Mouse (Mus musculus) fat pad, adult 2 months (tissue): Measurements from ENCODE around the gene Agap1.
A peak's percentile ranks its signal among the peaks of the same experiment; 100 is the strongest.

Source experiments
- DNase-seq: peaks from one replicate; pipeline ENCODE4 v3.0.0-alpha.2; 2011; ENCODE audit warnings: low read depth, low spot score; ENCODE audit errors: extremely low read depth

Agap1 gene

DNA sequence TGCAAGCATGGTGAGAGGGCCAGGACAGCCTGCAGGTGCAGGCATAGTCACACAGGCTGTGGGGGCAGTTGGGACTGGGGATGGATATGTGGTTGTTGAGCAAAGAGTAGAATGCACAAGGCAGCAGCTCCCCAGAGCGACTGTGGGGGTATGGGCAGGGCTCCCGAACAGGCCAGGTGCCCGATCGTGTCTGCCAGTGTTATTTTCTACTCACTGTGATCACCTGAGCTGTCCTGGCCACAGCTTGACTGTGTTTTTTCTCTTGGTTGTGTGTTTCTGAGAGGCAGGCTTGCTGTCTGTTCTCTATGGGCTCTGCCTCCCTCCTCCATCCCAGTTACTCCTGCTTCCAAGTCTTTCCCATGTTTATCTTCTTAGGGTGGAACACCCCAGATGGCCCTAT lies 154.2 kb downstream of the Agap1 start:
- DNase-seq: no peak

GRCm38 (mm10) chr1:89609964-89610363 lies 155.4 kb downstream of the Agap1 start:
- DNase-seq: no peak

DNA sequence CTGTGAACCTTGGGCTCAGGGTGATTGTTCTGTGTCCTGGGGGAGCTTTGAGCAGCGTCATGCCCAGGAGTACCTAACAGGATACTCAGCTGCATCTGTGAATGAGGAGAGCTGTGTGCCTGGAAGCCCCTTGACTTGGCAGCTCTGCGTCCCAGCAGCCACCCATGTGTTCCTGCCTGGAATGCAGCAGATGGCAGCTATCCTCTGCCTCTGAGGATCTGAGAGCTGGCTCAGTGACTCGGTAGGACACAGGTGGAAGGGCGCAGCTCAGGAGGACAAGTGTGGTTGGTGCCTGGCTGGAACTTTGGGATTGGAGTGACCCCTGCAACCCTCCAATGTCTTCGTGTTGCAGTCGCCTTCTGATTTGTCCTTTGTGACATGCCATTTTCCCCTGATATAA lies 156.9 kb downstream of the Agap1 start:
- DNase-seq: no peak

GRCm38 (mm10) chr1:89613234-89613870 lies 158.7 kb downstream of the Agap1 start:
- DNase-seq: no peak

DNA sequence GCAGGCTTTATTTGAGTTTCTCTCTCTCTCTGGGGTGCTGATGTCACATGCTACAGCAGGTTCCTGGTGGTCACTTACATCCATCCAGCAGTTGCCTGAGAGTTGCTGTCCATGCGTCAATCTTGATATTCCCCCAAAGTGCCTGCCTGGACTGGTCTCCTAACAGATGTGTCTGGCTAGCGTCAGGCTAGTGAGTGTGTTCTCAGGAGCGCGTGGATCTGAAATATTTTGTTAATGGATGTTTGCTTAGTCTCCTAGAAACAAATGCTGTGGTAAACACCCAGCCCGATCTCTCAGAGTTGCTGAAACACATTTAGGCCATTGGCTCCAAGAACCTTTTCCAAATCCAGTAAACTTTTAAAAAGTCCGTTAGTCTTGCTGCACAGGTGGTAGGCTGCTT lies 161.9 kb downstream of the Agap1 start:
- DNase-seq: no peak

GRCm38 (mm10) chr1:89617336-89617735 lies 162.7 kb downstream of the Agap1 start:
- DNase-seq: peak; percentile 28

GRCm38 (mm10) chr1:89619963-89620362 lies 165.4 kb downstream of the Agap1 start:
- DNase-seq: no peak

DNA sequence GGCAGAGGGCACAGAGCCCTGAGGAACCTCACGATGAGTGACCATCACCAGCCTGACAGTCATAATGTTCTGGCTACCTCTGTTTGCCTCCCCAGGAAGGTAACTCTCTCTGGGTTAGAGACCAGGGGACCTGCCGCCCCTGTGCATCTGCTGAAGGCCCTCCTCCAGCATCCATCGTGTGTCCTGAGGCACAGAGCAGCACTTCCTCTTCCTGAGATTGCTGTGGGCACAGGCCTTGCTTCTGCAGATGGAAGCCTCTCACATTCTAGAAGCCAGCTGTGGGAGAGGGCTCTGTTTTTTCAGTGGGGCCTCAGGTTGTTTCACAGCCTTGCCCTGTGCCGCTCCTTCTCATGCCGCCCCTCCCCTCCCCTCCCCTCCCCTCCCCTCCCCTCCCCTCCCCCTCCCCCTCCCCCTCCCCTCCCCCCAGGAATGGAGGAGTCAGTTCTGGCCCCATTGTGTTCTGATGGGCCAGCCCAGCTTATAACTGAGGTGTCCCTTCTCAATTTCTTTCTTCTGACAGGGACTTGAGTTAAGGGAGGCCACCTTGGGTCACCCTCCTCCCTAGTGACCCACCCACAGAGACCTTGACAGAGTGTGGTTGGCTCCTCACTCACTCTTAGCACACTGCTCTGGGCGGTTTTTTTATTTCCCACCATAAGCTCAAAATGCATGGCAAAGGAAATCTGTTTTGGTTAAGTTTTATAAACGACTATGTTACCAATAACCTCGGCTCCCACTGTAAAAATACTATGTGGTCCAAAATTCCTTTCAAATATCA lies 166.6 kb downstream of the Agap1 start:
- DNase-seq: no peak

GRCm38 (mm10) chr1:89621952-89622351 lies 167.3 kb downstream of the Agap1 start:
- no peak for DNase-seq

DNA sequence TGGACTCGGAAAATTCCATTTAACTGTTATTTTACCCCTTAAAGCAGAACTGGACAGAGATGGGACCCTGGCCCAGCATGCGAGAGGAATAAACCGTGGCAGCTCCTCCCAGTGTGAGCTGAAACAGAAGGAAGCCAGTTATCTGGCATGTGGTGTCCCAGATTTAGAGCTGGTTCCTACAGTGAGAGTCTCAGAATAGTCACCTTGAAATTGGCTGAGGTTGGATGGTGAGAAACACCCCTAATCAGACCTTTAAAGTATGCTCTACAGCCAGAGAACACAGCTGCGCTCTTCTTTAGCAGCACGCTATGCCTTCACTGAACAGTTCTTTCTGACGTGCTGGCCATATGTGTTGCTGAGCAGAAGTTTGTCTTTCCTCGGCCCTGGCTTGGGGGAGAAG lies 168.2 kb downstream of the Agap1 start:
- no peak for DNase-seq

DNA sequence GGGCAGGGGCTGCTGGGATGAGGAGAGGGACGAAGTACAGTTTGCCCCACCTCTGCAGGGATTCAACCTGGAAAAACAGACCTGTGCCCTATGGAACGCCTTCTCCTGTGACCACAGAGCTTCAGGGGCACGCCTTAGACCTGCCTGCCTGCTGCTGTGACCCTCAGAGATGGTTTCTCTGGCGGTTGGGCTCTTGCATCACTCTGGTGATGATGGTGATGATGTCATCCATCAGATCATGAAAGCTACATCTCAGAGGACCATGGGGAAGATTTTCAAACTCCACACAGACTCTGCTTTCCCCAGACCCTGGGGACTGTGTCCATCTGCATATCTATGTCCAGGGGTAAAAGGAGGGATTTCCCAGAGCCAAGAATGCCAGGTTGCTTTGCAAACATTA lies 170.7 kb downstream of the Agap1 start:
- no peak for DNase-seq

DNA sequence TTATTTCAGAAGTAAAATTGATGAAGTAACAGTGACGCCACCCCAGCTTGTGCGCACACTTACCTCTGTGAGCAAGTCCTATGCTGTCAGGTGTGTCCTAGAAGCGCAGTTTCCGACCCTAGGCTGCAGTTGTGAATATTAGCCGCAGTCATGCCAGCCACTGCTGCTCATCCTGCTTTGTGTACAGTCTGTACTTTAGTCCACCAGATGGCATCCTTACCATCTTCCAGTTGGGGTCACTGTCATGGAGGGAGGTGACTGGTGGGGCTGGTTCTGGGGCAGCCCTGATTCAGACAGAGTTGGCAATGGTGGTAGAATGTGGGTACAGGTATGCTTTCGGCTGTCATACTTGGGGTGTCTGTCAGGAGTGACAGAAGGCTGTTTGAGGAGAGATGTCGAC lies 171.4 kb downstream of the Agap1 start:
- no peak for DNase-seq

DNA sequence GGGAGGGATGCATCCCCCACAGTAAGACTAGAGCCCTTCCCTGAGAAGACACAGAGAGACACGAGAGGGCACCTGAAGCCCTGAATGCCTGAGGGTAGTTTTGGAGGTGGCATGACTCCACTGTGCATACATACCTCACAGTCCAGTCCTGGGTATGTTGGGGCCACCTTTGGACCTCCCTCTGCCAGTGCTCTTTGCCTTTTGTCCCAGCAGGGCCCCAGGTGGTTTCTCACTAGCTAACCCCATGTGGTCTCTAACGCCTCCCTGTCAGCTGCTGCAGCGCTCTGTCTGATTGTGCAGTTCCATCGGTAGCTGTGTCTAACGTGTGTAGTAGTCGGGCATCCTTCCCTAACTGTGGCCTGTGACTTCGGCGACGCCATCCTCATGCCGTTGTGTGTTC lies 172.3 kb downstream of the Agap1 start:
- DNase-seq: no peak

DNA sequence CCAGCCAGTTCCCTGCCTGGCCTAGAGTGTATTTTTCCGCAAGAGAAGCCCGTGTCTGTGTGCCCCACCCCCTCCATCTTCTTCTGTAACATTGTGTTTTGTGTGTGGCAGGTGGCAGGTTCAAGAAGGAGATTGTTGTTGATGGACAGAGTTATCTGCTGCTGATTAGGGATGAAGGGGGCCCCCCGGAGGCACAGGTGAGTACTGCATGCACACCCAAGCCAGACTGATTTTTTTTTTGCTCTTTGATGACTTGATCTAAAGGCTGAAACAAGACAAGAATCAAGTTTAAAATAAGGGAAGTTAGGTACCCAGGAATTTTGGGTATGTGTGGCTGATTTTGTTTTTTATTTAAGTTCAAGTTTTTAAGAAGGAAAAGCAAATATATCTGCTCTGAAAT lies 173.0 kb downstream of the Agap1 start:
- no peak for DNase-seq

DNA sequence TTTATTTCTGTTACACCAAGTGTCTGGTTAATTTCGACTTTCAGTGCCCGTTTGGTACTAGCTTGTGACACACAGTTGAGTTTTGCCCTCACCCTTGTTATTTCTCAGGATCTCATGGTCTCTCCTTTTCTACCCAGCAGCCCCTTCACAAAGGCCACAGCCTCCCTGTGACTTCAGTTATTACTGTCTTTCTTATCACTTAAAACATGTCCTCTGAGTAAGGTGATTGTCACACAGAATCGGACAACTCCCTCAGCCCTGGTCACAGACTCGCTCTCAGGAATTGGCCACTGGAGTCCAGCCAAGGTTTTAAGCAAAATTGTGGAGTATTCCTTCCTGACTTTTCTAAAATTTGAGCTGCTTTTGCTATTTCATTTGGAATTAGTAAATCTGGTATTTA lies 176.2 kb downstream of the Agap1 start:
- DNase-seq: no peak

DNA sequence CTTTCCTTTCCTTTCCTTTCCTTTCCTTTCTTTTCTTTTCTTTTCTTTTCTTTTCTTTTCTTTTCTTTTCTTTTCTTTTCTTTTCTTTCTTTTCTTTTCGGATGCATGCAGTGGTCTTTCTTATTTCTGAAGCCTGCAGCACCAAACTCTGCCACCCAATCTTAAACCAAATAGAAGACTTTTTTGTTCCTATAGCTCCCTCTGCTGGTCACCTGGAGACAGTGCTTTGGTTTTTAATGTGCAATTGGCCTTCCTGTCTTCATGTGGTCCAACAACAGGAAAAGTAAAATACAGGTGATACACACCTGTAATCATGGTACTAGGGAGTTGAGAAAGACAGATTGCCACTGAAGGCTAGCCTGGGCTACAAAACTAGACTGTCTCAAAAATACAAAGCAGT lies 177.1 kb downstream of the Agap1 start:
- DNase-seq: no peak

DNA sequence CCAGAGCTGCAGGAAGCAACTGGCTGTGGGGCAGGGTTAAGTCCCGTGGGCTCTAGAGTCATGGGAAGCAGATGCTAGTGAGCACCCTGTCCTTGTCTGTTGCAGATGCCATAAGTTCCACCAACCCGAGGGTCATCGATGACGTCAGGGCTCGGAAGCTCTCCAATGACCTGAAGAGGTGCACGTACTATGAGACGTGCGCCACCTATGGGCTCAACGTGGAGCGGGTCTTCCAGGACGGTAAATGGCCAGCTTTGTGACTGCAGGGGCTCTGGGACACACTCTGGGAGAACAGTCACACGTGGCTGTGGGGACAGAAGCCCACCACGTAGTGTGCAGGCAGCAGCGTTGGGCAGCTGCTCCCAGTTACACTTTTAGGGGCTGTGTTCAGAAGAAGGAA lies 179.4 kb downstream of the Agap1 start:
- DNase-seq: no peak

DNA sequence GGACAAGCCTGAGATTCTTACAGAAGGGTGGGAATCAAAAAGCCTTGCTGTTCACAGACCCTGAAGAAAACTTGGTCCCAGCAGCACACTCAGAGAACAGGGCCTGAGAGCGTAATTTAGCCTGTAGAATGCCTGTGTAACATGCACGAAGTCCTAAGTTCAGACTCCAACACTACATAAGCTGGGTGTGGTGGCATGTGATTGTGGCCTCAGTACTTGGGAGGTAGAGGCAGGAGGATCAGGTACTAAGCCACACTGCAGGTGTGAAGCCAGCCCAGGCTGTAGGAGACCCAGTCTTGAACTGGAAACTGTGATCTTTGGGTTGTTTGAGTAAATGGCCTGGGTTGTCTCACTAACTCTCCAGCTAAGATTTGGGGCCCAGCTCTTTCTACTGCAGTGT lies 180.5 kb downstream of the Agap1 start:
- DNase-seq: no peak

GRCm38 (mm10) chr1:89637670-89638069 lies 183.1 kb downstream of the Agap1 start:
- no peak for DNase-seq

- no peak for DNase-seq
These were observed 189.0 kb downstream of the Agap1 start for GRCm38 (mm10) chr1:89643445-89644100.

DNA sequence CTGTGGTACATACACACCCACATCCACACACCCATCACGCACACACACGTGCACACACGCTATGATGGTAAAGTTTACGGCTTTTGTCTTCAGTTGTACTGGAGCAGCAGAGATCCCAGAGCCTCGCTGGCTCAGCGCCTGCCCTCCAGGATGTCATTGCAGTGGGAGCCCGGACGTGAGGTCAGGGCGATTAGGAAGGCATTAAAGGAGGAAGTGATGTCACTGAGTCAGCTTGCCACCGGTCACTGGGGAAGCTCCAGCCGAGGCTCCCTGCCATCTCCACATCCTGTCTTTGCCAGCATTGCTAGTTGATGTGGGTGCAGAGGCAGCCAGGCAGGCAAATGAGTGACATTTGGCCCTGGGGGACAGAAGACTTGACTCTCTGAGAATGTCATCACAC lies 189.5 kb downstream of the Agap1 start:
- DNase-seq: no peak

DNA sequence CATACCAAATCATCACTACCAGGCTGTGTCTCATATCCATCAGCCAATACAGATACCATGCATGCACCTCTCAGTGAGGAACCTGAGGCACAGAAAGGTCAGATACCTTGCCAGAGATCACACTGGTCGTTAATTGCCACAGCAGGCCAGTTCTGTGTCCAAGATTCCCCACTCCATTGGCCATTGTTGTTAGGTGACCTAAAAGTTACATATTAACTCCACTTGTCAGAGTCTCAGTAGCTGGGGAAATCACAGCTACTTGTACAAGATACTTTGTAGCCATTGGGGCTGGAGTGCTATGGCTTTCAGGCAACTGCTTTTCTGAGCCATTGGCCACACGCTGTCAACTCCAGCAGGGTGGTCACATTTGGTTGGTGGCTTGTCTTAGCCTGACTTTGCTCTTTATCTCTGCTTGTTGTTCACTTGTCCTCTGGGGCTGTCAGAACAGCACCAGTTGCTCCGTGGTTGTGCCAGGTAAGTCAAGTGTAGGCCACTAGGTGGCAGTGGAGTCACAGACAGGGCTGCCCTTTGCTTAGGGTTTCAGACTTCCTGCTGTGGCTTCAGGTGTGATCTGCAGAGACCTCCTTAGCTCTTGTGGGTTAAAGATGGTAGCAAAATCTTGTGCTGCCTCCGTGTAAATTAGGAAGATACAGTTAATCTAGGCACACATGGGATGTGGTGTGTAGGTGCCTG lies 191.9 kb downstream of the Agap1 start:
- DNase-seq: no peak
